Mouse (Mus musculus): Measurements from ENCODE around the gene Chd4.

The Chd4 gene

GRCm38 (mm10) chr6:125092372-125092771, 3.4 kb upstream of the Chd4 start:
- no peak for DNase-seq

DNA sequence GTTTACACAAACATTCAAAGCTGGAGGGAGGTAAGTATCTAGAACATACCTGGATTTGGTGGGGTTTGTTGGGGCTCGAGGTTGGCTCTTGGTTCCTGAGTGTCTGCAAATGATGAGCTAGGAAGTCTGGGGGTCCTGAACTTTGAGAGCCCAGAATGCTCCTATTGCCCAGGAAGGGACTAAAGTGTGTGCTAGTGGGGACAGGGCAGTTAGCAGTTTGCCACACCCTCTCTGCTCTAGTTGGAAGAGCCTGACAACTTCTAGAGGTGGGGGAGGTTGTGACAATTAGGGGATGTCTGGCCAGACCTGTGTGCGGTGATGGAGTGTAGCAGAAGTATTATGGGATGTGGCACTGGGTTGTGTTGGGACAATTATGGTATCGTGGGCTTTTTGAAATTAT, 938 bp upstream of the Chd4 start:
- DNase-seq = peak; percentile 30

GRCm38 (mm10) chr6:125096279-125096596, 457 bp downstream of the Chd4 start:
- DNase-seq = no peak

- DNase-seq = peak; percentile 81
Measured at GRCm38 (mm10) chr6:125096597-125097345, 990 bp downstream of the Chd4 start.

GRCm38 (mm10) chr6:125097346-125097689, 1.5 kb downstream of the Chd4 start:
- DNase-seq = no peak

DNA sequence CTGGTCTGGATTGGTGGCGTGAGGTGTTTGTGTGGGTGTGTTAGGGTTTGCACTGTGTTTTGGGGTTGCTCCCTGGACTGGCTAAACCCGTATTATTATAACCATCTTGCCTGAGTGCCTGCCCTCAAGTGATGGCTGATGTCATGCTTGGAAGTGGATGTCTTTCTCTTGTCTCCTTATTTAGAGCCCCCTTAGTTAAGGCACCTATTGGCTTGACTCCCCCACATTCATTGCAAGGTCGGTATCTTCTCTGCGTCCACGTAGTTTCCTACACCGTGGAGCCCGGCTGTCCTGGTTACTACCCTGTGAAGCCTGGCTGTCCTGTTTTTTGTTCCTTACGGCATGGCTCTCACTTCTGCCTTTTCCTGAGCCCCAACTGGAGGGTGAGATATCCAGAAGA, 2.2 kb downstream of the Chd4 start:
- no peak for DNase-seq

- DNase-seq = no peak
Measured at GRCm38 (mm10) chr6:125098513-125098912, 2.7 kb downstream of the Chd4 start.

- DNase-seq = peak; percentile 39
Measured at GRCm38 (mm10) chr6:125099421-125099971, 3.7 kb downstream of the Chd4 start.

DNA sequence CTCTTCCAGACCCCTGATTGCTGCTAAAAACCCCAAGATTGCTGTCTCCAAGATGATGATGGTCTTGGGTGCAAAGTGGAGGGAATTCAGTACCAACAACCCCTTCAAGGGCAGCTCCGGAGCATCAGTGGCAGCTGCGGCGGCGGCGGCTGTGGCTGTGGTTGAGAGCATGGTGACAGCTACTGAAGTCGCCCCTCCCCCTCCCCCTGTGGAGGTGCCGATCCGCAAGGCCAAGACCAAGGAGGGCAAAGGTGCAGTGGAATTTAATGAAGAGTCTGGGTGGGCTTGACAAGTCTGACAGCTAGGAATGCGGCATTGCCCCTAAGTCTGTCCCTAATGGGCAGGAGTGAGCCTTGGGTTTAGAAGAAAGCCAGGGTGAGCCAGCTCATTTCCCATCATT, 5.7 kb downstream of the Chd4 start:
- no peak for DNase-seq

DNA sequence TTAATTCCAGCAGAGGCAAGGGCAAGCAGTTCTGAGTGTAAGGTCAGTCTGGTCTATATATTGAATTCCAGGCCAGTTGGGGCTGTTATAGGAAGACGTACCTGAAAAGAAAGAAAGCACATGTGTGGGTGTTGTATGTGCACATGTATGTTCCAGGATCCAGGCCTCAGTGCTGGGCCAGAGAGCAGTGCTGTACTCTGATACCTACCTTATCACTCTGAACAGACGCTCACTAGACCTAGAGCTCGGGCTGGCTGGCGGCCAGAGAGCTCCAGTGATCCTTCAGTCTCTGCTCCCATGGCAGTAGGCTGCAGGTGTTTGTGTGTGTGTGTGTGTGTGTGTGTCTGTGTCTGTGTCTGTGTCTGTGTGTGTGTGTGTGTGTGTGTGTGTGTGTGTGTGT, 8.4 kb downstream of the Chd4 start:
- DNase-seq = no peak

GRCm38 (mm10) chr6:125107705-125108104, 11.9 kb downstream of the Chd4 start:
- no peak for DNase-seq

DNA sequence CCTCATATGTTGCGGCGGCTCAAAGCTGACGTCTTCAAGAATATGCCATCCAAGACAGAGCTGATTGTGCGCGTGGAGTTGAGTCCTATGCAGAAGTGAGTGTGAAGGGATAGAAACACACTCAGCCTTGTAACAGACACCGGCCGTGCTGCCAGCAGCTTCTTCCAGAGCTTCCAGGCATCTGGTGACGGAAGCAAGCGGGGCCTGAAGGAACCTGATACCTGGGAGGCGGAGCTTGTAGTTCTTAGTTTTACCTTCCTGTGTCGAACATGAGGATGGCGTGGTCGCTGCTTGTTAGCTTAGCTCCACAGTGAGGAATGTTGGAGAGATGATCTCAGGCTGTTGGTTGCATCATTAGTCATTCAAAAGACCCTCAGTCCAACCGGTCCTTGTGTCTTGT, 13.6 kb downstream of the Chd4 start:
- DNase-seq = no peak

GRCm38 (mm10) chr6:125110927-125111326, 15.1 kb downstream of the Chd4 start:
- DNase-seq = peak; percentile 47

- DNase-seq = no peak
Measured at GRCm38 (mm10) chr6:125112553-125112952, 16.8 kb downstream of the Chd4 start.

- DNase-seq = no peak
Measured at GRCm38 (mm10) chr6:125119387-125119786, 23.6 kb downstream of the Chd4 start.

GRCm38 (mm10) chr6:125128724-125129123, 32.9 kb downstream of the Chd4 start:
- DNase-seq = no peak

DNA sequence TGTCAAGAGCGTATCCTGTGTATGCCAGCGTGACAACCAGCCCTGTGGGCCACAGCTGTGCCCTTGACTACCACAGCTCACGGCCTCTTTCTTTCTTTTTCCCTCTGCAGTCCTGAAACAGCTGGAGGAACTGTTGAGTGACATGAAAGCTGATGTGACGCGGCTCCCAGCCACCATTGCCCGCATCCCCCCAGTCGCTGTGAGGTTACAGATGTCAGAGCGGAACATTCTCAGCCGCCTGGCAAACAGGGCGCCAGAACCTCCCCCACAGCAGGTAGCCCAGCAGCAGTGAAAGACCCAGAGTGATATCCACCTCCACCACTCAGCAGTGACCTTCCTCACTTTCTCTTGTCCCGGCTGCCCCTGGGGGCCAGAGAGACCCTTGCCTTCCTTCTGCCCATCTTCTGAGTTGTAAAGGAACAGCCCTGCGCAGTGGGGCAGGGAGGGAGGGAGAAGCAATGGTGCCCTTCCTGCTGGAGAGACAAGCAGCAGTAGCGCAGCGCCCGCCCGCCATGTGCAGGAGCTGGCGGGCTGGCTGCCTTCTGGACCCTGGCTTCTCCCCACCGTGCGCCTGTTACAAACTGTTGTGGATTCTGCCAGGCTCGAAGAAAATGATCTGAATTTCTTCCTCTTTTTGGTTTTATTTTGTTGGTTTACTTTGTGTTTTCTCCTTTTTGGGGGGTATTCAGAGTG, 34.1 kb downstream of the Chd4 start:
- no peak for DNase-seq

DNA sequence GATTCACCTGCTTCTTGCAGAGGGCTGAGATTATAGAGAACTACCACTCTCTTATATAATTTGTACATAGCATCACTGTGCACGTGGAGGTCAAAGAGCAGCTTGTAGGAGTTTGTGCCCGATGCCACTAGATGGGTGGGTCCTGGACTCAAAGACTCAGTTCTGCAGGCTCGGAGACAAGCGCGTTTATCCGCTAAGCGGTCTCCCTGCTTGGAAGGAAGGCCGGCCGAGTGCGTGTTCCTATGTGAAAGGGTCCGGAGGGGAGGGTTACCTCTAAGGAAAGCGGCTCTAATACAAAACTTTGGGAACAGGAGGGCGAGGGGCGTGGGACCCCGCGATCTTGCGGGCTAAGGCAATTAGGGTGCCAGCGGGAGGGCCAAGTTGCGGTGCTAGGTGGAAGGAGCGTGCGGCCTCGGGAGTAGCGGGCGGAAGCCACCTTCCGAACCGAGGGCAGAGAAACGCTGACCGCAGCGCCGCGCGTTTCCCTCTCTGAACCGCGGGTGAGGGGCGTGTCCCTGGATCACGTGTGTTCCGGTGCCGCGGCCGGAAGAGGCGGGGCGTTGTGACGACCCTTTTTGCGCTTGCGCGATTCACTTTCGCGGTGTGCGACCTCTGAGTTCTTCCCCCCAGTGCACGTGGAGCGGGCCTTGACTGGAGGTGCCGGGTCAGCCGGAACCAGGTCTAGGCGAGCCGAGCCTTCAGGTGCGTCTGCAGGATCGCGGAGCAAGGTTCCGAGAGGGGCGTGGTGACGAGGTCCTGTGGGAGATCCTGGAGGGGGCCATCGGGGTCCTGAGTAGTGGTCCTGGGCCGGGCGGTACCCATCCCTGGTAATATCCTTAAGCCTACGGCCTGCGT, 35.7 kb downstream of the Chd4 start, which contains the start of gene Nop2:
Gene Nop2, plus strand, starts transcription at position 608 of the 855 bp plus-strand sequence.
- peak; percentile 98 for DNase-seq

DNA sequence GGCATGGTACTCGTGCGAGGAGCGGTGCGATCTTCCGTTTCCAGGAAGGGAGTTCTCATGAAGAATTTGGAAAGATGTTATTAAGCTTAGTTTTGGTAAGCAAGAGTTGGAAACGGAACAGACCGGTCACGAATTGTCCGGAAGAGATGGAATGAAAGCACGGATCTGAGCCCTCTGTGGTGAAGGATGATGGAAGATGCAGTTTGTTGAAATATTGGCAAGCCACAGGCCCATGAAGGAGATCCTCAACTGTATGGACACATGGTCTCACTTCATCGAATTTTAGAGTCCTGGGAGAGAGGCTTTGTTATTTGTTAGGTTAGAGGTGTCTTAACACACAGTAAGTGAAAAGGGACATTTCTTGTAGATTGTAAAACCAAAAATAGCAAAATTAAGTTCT, 36.7 kb downstream of the Chd4 start:
- DNase-seq = no peak

DNA sequence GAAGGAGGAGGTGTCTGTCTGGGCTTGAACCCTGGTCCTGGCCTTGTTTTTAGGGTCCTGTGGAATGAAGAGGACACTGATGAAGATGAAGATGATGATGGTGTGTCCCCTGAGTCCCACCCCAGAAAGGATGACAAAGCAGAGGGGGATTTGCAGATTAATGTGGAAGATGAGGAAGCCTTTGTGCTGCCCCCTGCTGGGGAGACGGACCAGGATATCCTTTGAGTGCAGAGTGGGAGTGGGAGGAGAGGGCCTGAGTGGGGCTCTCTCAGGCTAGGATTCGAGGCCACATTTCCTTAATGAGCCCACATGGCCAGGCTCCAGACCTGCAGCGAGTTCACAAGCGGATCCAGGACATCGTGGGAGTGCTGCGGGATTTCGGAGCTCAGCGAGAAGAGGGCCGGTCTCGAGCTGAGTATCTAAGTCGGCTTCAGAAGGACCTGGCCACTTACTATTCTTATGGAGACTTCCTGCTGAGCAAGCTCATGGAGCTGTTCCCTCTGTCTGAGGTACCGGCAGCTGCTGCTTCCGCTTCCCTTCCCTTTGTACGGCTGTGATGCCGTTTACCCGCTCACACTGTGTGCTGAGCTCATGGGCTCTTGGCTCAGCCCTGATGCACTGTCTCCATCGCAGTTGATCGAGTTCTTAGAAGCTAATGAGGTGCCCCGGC, 41.4 kb downstream of the Chd4 start:
- peak; percentile 53 for DNase-seq

GRCm38 (mm10) chr6:125139747-125140146, 44.0 kb downstream of the Chd4 start:
- DNase-seq = no peak

GRCm38 (mm10) chr6:125142436-125142835, 46.7 kb downstream of the Chd4 start:
- DNase-seq = no peak

GRCm38 (mm10) chr6:125143128-125143527, 47.3 kb downstream of the Chd4 start:
- DNase-seq = no peak

Data from embryo, embryonic 11 days (tissue).